Mouse (Mus musculus) cerebellum, adult 11-12 months (tissue): ENCODE results near the gene Try10.
"Not testable (repeated sequence)": the region's sequence is repeated elsewhere in the genome, so short reads cannot be mapped to it uniquely, and the experiment has no call there.

ENCODE experiments used
- DNase-seq: peaks from one replicate; pipeline ENCODE4 v3.0.0; 2022

The Try10 gene

DNA sequence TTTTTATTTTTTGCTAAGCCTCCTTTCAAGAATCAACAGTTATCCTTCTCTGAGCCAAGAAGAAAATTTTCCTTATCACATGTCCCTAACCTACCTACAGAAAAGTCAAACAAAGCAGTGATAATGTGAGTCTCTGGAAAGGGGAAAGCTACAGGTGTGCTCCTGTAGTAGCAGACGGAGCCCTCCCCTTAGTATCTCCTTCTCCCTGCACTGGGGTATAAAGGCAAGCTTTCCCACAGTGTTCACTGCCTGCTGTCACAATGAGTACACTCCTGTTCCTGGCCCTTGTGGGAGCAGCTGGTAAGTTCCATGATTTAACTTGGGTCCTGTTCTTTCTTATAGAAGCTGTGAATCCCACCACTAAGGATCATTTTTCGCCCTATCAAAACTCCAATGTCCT is at the start of gene Try10:
TSS of gene Try10 (plus strand) at position 174 of the 400 bp plus-strand sequence.
- no peak for DNase-seq

DNA sequence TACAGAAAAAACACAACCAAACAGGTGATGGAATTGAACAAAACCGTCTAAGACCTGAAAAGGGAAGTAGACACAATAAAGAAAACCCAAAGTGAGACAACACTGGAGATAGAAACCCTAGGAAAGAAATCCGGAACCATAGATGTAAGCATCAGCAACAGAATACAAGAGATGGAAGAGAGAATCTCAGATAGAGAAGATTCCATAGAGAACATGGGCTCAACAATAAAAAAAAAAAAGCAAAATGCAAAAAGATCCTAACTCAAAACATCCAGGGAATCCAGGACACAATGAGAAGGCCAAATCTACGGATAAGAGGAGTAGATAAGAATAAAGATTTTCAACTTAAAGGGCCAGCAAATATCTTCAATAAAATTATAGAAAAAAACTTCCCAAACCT is 37.2 kb upstream of the Try10 start, which contains the start of gene Try5:
TSS of gene Try5 (minus strand) at position 101 of the 400 bp plus-strand sequence.
- not testable (repeated sequence) for DNase-seq

DNA sequence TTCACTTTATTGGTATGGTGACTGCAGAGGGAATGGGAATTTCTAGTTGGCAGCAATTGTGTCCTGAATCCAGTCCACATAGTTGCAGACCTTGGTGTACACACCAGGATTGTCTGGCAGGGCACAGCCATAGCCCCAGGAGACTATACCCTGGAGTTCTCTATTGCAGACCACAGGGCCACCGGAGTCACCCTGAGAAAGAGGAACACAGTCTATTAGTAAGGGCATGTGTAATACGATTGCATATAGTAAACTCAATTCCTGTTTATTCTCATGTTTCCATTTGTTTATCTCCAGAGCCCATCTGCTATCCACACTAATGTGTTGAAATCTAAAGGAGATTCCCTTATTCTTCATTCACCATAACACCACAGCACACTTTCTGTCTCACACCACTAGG is 19.9 kb downstream of the Try10 start:
- DNase-seq, result not testable (repeated sequence)

DNA sequence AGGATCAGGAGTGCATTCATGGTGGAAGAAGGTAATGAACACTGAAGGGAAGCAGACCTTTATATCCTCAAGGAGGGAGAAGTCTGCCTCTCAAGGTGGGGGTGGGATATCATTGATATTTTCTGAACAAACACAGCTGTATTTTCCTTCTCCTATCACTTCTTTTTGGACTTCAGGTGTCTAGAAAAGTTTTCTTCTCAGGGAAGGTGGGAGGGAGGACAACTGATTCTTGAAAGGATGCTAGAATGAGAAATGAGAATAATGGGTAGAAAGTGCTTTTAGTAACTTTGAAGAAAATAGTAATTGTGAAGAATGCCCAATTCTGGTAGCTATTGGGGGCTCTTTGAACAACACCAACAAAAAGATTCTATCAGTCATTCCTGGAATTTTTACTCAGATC is 23.7 kb downstream of the Try10 start, which contains the start of gene Prss3:
TSS of gene Prss3 (minus strand) at position 101 of the 400 bp plus-strand sequence.
- not testable (repeated sequence) for DNase-seq

DNA sequence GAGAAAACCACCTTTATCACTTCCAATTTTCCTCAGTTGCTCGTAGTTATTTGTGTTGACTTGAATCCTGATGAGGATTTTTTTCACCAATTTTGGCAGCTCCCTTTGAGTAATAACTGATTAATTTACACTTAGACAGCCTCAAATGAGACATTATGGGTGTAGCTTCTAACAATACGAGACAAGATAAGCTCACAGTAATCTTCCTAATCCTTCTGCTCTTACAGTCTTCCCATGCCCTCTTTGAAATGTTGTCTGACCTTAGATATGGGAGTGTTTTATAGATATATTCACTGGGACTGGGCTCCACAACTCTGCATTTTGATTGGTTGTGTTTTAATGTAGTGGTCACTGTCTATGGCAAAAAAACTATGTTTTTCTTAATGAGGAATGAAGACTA is 32.9 kb downstream of the Try10 start:
- DNase-seq, result no peak

DNA sequence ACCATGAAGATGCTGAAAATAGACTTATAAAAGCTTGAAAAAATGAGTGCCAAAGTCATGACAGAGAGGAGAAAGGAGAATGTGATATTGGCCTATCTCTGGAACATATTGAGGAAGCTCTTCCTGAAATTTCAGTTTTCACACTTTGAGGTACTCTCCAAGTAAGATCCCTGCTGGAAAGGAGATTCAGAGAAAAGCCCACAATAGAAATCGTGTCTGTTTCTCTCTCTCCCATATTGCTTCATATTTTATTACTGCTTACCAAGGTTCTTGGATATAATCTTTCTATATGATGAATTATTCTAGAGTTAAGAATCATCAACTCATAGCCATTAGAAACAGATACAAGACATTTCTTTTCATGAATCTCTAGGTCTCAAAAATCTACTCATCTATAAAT is 37.7 kb downstream of the Try10 start:
- DNase-seq, result not testable (repeated sequence)

DNA sequence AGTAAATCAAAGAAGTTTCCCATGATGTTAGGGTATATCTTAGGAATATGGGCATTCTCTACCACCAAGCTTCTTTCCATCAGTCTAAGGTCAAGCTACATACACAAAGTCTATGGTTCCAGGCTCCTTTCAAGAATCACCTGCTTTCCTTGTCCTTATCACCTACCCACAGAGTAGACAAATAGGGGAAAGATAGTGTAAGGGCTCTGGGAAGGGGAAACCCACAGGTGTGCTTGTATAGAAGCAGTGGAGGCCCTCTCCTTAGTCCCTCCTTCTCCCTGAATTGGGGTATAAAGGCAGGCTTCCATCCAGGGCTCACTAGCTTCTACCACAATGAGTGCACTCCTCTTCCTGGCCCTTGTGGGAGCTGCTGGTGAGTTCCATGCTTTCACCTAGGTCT is 38.2 kb downstream of the Try10 start, which contains the start of gene Gm5771:
TSS of gene Gm5771 (plus strand) at position 301 of the 400 bp plus-strand sequence.
- DNase-seq, result not testable (repeated sequence)
